Mouse (Mus musculus): ENCODE measurements around the gene Gm49387. TPM values are rescaled to one million over a fixed set of nuclear protein-coding genes. Genes with fewer than 3 reads are reported as not detected.

Gene Gm49387
- polyA plus RNA-seq, 1 experiment from 2014 or later, result 0.84 TPM

DNA sequence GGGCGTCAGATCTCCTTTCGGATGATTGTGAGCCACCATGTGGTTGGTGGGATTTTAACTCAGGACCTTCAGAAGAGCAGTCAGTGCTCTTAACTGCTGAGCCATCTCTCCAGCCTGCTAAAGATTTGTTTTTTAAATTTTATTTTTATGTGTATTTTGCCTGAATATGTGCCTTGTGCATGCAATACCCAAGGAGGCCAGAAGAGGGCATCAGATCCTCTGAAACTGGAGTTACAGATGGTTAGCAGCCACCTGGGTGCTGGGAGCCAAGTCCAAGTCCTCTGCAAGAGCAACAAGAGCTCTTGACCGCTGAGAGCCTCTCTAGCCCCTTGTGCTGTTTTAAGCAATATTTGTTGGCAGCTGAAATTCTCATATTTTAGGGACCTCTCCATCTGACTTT is 9.7 kb upstream of the Gm49387 start:
- Histone ChIP-seq H3K9ac (ENCODE audit: low read depth, low read length) (no peak overlapping the region), H3K4me3 (ENCODE audit: low read depth, low read length) (no peak overlapping the region), H3K9me3 (replicated peaks; ENCODE audit: control insufficient read depth, low read length) (no peaks in the 10 kb centered on the region), H3K27me3 (ENCODE audit: control insufficient read depth, insufficient read depth, low read length) (no peaks in the 10 kb centered on the region), H3K4me1 (ENCODE audit: control insufficient read depth, insufficient read depth, low read length) (peaks cover 19% of the 10 kb centered on the region), H3K4me2 (no peak overlapping the region), H3K36me3 (ENCODE audit: control insufficient read depth, insufficient read depth, low read length) (no peaks in the 10 kb centered on the region), H3K27ac (ENCODE audit: low read depth, low read length) (no peak overlapping the region)
- WGBS (ENCODE audit: insufficient replicate concordance), result 94% methylated on average over 3 of the region's 3 CpGs
- ATAC-seq (replicated peaks; ENCODE audit: insufficient number of reproducible peaks, low FRiP score, low TSS enrichment), result no peak

DNA sequence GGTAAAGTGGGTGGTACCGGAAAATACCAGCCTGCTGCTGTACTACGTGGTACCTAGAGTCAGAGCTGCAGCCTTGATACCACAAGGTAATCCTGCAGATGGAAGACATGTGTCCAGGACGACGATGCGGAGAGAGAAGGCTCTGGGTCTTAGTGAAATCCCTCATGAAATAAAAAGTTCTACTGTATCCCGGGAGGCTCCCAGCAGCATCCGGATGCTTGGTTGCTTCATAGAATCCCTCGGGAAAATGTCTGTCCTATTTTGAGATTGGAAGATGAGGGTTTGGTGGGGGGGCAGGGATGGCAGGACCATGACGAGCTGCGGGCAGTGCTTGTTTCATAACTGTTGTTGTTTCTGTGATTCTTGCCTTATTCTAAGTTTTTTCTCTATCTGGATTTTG is 7.3 kb upstream of the Gm49387 start:
- no peaks in the 10 kb centered on the region for H3K36me3 ChIP-seq (ENCODE audit: control insufficient read depth, insufficient read depth, low read length)
- peaks cover 17% of the 10 kb centered on the region for H3K4me1 ChIP-seq (ENCODE audit: control insufficient read depth, insufficient read depth, low read length)
- no peak for ATAC-seq (replicated peaks; ENCODE audit: insufficient number of reproducible peaks, low FRiP score, low TSS enrichment)
- H3K27ac ChIP-seq (ENCODE audit: low read depth, low read length), result no peak overlapping the region
- no peak overlapping the region for H3K4me2 ChIP-seq
- H3K9me3 ChIP-seq (replicated peaks; ENCODE audit: control insufficient read depth, low read length), result no peaks in the 10 kb centered on the region
- no peak overlapping the region for H3K9ac ChIP-seq (ENCODE audit: low read depth, low read length)
- H3K4me3 ChIP-seq (ENCODE audit: low read depth, low read length), result no peak overlapping the region
- H3K27me3 ChIP-seq (ENCODE audit: control insufficient read depth, insufficient read depth, low read length), result no peaks in the 10 kb centered on the region
- WGBS (ENCODE audit: insufficient replicate concordance), result 81% methylated on average over 10 of the region's 10 CpGs

GRCm38 (mm10) chr14:31645920-31646319 is 5.2 kb upstream of the Gm49387 start:
- Histone ChIP-seq H3K9ac (ENCODE audit: low read depth, low read length) (no peak overlapping the region), H3K27ac (ENCODE audit: low read depth, low read length) (no peak overlapping the region), H3K36me3 (ENCODE audit: control insufficient read depth, insufficient read depth, low read length) (no peaks in the 10 kb centered on the region), H3K4me2 (no peak overlapping the region), H3K4me3 (ENCODE audit: low read depth, low read length) (no peak overlapping the region), H3K27me3 (ENCODE audit: control insufficient read depth, insufficient read depth, low read length) (no peaks in the 10 kb centered on the region), H3K9me3 (replicated peaks; ENCODE audit: control insufficient read depth, low read length) (no peaks in the 10 kb centered on the region), H3K4me1 (ENCODE audit: control insufficient read depth, insufficient read depth, low read length) (peaks cover under 1% of the 10 kb centered on the region; the same call in 1 of the 2 replicates)
- 85% methylated on average over 7 of the region's 7 CpGs for WGBS (ENCODE audit: insufficient replicate concordance)
- no peak for ATAC-seq (replicated peaks; ENCODE audit: insufficient number of reproducible peaks, low FRiP score, low TSS enrichment)

DNA sequence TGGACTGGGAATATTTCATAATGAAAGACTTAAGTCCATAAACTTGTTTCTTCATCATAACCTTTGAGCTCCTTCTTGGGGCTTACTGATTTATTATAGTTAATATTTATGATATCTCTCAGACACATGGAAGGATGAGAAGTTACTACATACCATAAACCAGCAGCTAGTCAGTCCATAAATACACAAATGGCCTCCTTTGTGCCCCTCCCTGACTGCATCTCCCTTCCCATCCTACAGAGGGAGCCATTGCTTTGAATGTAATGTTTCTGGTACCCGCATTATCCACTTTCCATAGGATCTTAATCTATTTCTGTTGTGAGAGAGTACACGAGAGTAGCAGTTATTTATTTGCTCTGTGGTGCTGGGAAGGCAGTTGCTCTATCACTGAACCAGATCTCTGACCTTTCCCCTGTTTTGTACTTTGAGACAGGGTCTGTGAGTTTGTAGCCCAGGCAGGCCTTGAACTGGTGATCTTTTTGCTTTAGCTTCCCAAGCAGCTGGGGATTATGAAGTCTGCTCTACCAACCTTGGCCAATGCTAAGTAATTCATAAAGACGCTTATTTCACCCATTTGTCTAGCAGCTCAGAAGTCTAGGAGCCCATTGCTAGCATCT is 4.4 kb upstream of the Gm49387 start:
- H3K27me3 ChIP-seq (ENCODE audit: control insufficient read depth, insufficient read depth, low read length), result no peaks in the 10 kb centered on the region
- no peak overlapping the region for H3K4me3 ChIP-seq (ENCODE audit: low read depth, low read length)
- H3K27ac ChIP-seq (ENCODE audit: low read depth, low read length), result no peak overlapping the region
- H3K4me1 ChIP-seq (ENCODE audit: control insufficient read depth, insufficient read depth, low read length), result peaks cover 3% of the 10 kb centered on the region; the same call in 1 of the 2 replicates
- H3K36me3 ChIP-seq (ENCODE audit: control insufficient read depth, insufficient read depth, low read length), result no peaks in the 10 kb centered on the region
- no peak for ATAC-seq (replicated peaks; ENCODE audit: insufficient number of reproducible peaks, low FRiP score, low TSS enrichment)
- H3K9me3 ChIP-seq (replicated peaks; ENCODE audit: control insufficient read depth, low read length), result no peaks in the 10 kb centered on the region
- H3K9ac ChIP-seq (ENCODE audit: low read depth, low read length), result no peak overlapping the region
- H3K4me2 ChIP-seq, result no peak overlapping the region
- 65% methylated on average over 3 of the region's 3 CpGs for WGBS (ENCODE audit: insufficient replicate concordance)

DNA sequence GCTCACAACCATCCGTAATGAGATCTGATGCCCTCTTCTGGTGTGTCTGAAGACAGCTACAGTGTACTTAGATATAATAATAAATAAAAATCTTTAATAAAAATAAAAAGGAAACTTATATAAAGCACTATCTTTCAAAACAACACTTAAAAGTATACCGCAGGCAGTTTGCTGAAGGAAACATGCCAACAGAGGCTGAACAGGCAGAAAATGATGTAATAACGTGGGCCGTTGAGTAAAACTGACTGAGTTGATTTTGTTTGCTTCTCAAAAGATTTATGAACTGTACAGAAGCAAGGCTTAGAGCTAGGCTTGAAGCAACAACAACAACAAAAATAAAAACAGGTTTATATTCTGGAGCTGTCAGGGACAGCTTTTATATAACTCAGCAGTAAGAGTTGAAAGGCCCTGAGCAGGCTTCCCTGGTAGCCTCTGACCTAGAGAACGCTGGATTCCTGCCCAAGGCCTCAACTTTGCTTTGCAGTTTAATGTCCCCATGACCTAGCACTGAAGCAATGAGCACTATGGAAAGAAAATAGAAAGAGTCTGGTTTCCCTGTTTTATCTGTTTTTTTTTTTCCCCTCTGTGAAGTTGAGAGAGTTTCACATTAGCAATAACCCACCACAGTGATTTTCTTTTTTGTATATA is 3.6 kb upstream of the Gm49387 start:
- 81% methylated on average over 5 of the region's 5 CpGs for WGBS (ENCODE audit: insufficient replicate concordance)
- H3K4me2 ChIP-seq, result no peak overlapping the region
- H3K9me3 ChIP-seq (replicated peaks; ENCODE audit: control insufficient read depth, low read length), result no peaks in the 10 kb centered on the region
- H3K27ac ChIP-seq (ENCODE audit: low read depth, low read length), result no peak overlapping the region
- no peak for ATAC-seq (replicated peaks; ENCODE audit: insufficient number of reproducible peaks, low FRiP score, low TSS enrichment)
- H3K4me3 ChIP-seq (ENCODE audit: low read depth, low read length), result no peak overlapping the region
- no peak overlapping the region for H3K9ac ChIP-seq (ENCODE audit: low read depth, low read length)
- peaks cover 4% of the 10 kb centered on the region; the same call in 1 of the 2 replicates for H3K4me1 ChIP-seq (ENCODE audit: control insufficient read depth, insufficient read depth, low read length)
- no peaks in the 10 kb centered on the region for H3K27me3 ChIP-seq (ENCODE audit: control insufficient read depth, insufficient read depth, low read length)
- H3K36me3 ChIP-seq (ENCODE audit: control insufficient read depth, insufficient read depth, low read length), result no peaks in the 10 kb centered on the region

- Histone ChIP-seq H3K4me2 (peak overlapping the region; percentile 97), H3K27me3 (ENCODE audit: control insufficient read depth, insufficient read depth, low read length) (no peaks in the 10 kb centered on the region), H3K4me1 (ENCODE audit: control insufficient read depth, insufficient read depth, low read length) (peaks cover 4% of the 10 kb centered on the region; the same call in 1 of the 2 replicates), H3K4me3 (ENCODE audit: low read depth, low read length) (peak overlapping the region; percentile 69), H3K9me3 (replicated peaks; ENCODE audit: control insufficient read depth, low read length) (no peaks in the 10 kb centered on the region), H3K27ac (ENCODE audit: low read depth, low read length) (no peak overlapping the region), H3K9ac (ENCODE audit: low read depth, low read length) (peak overlapping the region; percentile 70), H3K36me3 (ENCODE audit: control insufficient read depth, insufficient read depth, low read length) (no peaks in the 10 kb centered on the region)
- no peak for ATAC-seq (replicated peaks; ENCODE audit: insufficient number of reproducible peaks, low FRiP score, low TSS enrichment)
- 65% methylated on average over 9 of the region's 9 CpGs for WGBS (ENCODE audit: insufficient replicate concordance)
These were observed 953 bp upstream of the Gm49387 start for GRCm38 (mm10) chr14:31641506-31642155.

- no peaks in the 10 kb centered on the region for H3K36me3 ChIP-seq (ENCODE audit: control insufficient read depth, insufficient read depth, low read length)
- peak; percentile 97 for ATAC-seq (replicated peaks; ENCODE audit: insufficient number of reproducible peaks, low FRiP score, low TSS enrichment)
- WGBS (ENCODE audit: insufficient replicate concordance), result 0% methylated on average over 30 of the region's 30 CpGs
- no peaks in the 10 kb centered on the region for H3K9me3 ChIP-seq (replicated peaks; ENCODE audit: control insufficient read depth, low read length)
- peak within 1 kb of the TSS; percentile 69 for H3K4me3 ChIP-seq (ENCODE audit: low read depth, low read length)
- peaks cover 4% of the 10 kb centered on the region; the same call in 1 of the 2 replicates for H3K4me1 ChIP-seq (ENCODE audit: control insufficient read depth, insufficient read depth, low read length)
- H3K27ac ChIP-seq (ENCODE audit: low read depth, low read length), result peak within 1 kb of the TSS; percentile 85
- H3K27me3 ChIP-seq (ENCODE audit: control insufficient read depth, insufficient read depth, low read length), result no peaks in the 10 kb centered on the region
- peak within 1 kb of the TSS; percentile 97 for H3K4me2 ChIP-seq
- H3K9ac ChIP-seq (ENCODE audit: low read depth, low read length), result peak within 1 kb of the TSS; percentile 70
These were observed 320 bp upstream of the Gm49387 start, which contains the start of the genes Btd and Hacl1 for GRCm38 (mm10) chr14:31640890-31641505. Gene Btd, plus strand, starts transcription at chr14:31641028. Gene Hacl1, minus strand, starts transcription at chr14:31641286.

GRCm38 (mm10) chr14:31630677-31631076 is 10.0 kb downstream of the Gm49387 start:
- no peaks in the 10 kb centered on the region for H3K4me1 ChIP-seq (ENCODE audit: control insufficient read depth, insufficient read depth, low read length)

More at GRCm38 (mm10) chr14:31630677-31631076, 10.0 kb downstream of the Gm49387 start:
- 77% methylated on average over 7 of the region's 7 CpGs for WGBS (ENCODE audit: insufficient replicate concordance)
- H3K36me3 ChIP-seq (ENCODE audit: control insufficient read depth, insufficient read depth, low read length), result no peaks in the 10 kb centered on the region
- no peak overlapping the region for H3K9ac ChIP-seq (ENCODE audit: low read depth, low read length)
- ATAC-seq (replicated peaks; ENCODE audit: insufficient number of reproducible peaks, low FRiP score, low TSS enrichment), result no peak
- H3K27me3 ChIP-seq (ENCODE audit: control insufficient read depth, insufficient read depth, low read length), result no peaks in the 10 kb centered on the region
- no peak overlapping the region for H3K4me2 ChIP-seq
- H3K27ac ChIP-seq (ENCODE audit: low read depth, low read length), result no peak overlapping the region
- no peak overlapping the region for H3K4me3 ChIP-seq (ENCODE audit: low read depth, low read length)
- H3K9me3 ChIP-seq (replicated peaks; ENCODE audit: control insufficient read depth, low read length), result no peaks in the 10 kb centered on the region

Data from heart, embryonic 11.5 days (tissue).